Mouse (Mus musculus) adrenal gland, postnatal 14 days (tissue): Measurements from ENCODE around the gene Hddc3. TPM values are rescaled to one million over a fixed set of nuclear protein-coding genes. Genes with fewer than 3 reads are reported as not detected.
"Not testable (repeated sequence)": the region's sequence is repeated elsewhere in the genome, so short reads cannot be mapped to it uniquely, and the experiment has no call there.

Experiments
- DNase-seq: peaks from one replicate; pipeline ENCODE4 v3.0.0; 2021; ENCODE audit warnings: mixed read lengths
- long read RNA-seq, 2 experiments: library from polyadenylated mRNA; stranded (forward); transcript quantifications; one replicate each; pipeline ENCODE4 v2.0.0; 2021
- total RNA-seq: library from RNA; stranded (reverse); gene quantifications from 2 replicates; pipeline ENCODE4 v1.2.3, GENCODE M21; 2021

Hddc3 gene
- total RNA-seq: 35.1 and 44.2 TPM in 2 replicates
- long read RNA-seq, experiment 1, transcript Hddc3-201 (4 exons, 1,510 nt): major isoform, 12 of 21 reads
- long read RNA-seq, experiment 1, partial matches to known transcripts: 2 of 21 reads
- long read RNA-seq, experiment 1, other reads (novel, unspliced or antisense): 6 of 21 reads
- long read RNA-seq, experiment 2, transcript Hddc3-201 (4 exons, 1,510 nt): major isoform, 24 of 35 reads
- long read RNA-seq, experiment 2, partial matches to known transcripts: 9 of 35 reads
- long read RNA-seq, experiment 2, other reads (novel, unspliced or antisense): 2 of 35 reads

- peak; percentile 96 for DNase-seq
These were observed at the start of gene Hddc3 for GRCm38 (mm10) chr7:80342858-80343257. Gene Hddc3 (plus strand): TSS chr7:80343104.

- DNase-seq: peak; percentile 99
These were observed 48.7 kb upstream of the Hddc3 start, which contains the start of gene Prc1 for GRCm38 (mm10) chr7:80294062-80294763. Gene Prc1 (plus strand): TSS chr7:80294450.

- no peak for DNase-seq
These were observed 47.9 kb upstream of the Hddc3 start for GRCm38 (mm10) chr7:80294764-80295648.

- no peak for DNase-seq
These were observed 46.4 kb upstream of the Hddc3 start for GRCm38 (mm10) chr7:80296462-80296861.

- DNase-seq: no peak
These were observed 45.9 kb upstream of the Hddc3 start for GRCm38 (mm10) chr7:80297041-80297440.

GRCm38 (mm10) chr7:80298754-80299153 lies 44.1 kb upstream of the Hddc3 start:
- no peak for DNase-seq

GRCm38 (mm10) chr7:80299568-80299967 lies 43.3 kb upstream of the Hddc3 start:
- DNase-seq: no peak

- no peak for DNase-seq
These were observed 41.4 kb upstream of the Hddc3 start for GRCm38 (mm10) chr7:80301522-80301921.

- DNase-seq: no peak
These were observed 35.1 kb upstream of the Hddc3 start for GRCm38 (mm10) chr7:80307766-80308165.

- DNase-seq: no peak
These were observed 32.1 kb upstream of the Hddc3 start for GRCm38 (mm10) chr7:80310771-80311170.

GRCm38 (mm10) chr7:80315733-80316132 lies 27.2 kb upstream of the Hddc3 start:
- DNase-seq: no peak

- DNase-seq: no peak
These were observed 25.3 kb upstream of the Hddc3 start for GRCm38 (mm10) chr7:80317439-80318115.

GRCm38 (mm10) chr7:80318670-80319069 lies 24.2 kb upstream of the Hddc3 start:
- no peak for DNase-seq

GRCm38 (mm10) chr7:80319846-80320496 lies 22.9 kb upstream of the Hddc3 start:
- no peak for DNase-seq

GRCm38 (mm10) chr7:80323336-80323735 lies 19.6 kb upstream of the Hddc3 start:
- DNase-seq: no peak

GRCm38 (mm10) chr7:80324043-80324815 lies 18.7 kb upstream of the Hddc3 start, which contains the start of gene Rccd1:
Gene Rccd1 (minus strand): TSS chr7:80324454.
- peak; percentile 97 for DNase-seq

GRCm38 (mm10) chr7:80324816-80325119 lies 18.1 kb upstream of the Hddc3 start:
- not testable (repeated sequence) for DNase-seq

- DNase-seq: no peak
These were observed 17.5 kb upstream of the Hddc3 start for GRCm38 (mm10) chr7:80325292-80325868.

GRCm38 (mm10) chr7:80326076-80326475 lies 16.8 kb upstream of the Hddc3 start:
- DNase-seq: no peak

- DNase-seq: no peak
These were observed 12.6 kb upstream of the Hddc3 start for GRCm38 (mm10) chr7:80330278-80330677.
